Mouse (Mus musculus): ENCODE results near the gene Fhdc1. TPM values are rescaled to one million over a fixed set of nuclear protein-coding genes. Genes with fewer than 3 reads are reported as not detected.

The Fhdc1 gene
- polyA plus RNA-seq (2014; fragmentation: Illumina TruSeq; extraction: RNeasy Lipid Tissue Mini Kit (QIAGEN cat#74804); ENCODE audit: low read depth, low replicate concordance), result 0.49 TPM

GRCm38 (mm10) chr3:84480006-84480897 lies at the start of gene Fhdc1:
TSS of gene Fhdc1 (minus strand) at chr3:84480429.

Other genes with a start within 250 kb of the Fhdc1 start
- 57.6 TPM for gene Trim2, start 173.6 kb downstream of the Fhdc1 start, polyA plus RNA-seq (2014; fragmentation: Illumina TruSeq; extraction: RNeasy Lipid Tissue Mini Kit (QIAGEN cat#74804); ENCODE audit: low read depth, low replicate concordance)
- gene Arfip1, start 102.2 kb upstream of the Fhdc1 start, polyA plus RNA-seq (2014; fragmentation: Illumina TruSeq; extraction: RNeasy Lipid Tissue Mini Kit (QIAGEN cat#74804); ENCODE audit: low read depth, low replicate concordance), result 115 TPM
- 0.24 TPM for gene Tigd4, start 113.1 kb upstream of the Fhdc1 start, polyA plus RNA-seq (2014; fragmentation: Illumina TruSeq; extraction: RNeasy Lipid Tissue Mini Kit (QIAGEN cat#74804); ENCODE audit: low read depth, low replicate concordance)
- gene Tmem154, start 185.8 kb upstream of the Fhdc1 start, polyA plus RNA-seq (2014; fragmentation: Illumina TruSeq; extraction: RNeasy Lipid Tissue Mini Kit (QIAGEN cat#74804); ENCODE audit: low read depth, low replicate concordance), result 0.65 TPM

Data from kidney, adult 10 weeks (tissue).